Mouse (Mus musculus): Measurements from ENCODE around the gene Slco3a1. TPM values are rescaled to one million over a fixed set of nuclear protein-coding genes. Genes with fewer than 3 reads are reported as not detected.

Gene Slco3a1
- polyA plus RNA-seq, 1 experiment: 18.2 TPM

DNA sequence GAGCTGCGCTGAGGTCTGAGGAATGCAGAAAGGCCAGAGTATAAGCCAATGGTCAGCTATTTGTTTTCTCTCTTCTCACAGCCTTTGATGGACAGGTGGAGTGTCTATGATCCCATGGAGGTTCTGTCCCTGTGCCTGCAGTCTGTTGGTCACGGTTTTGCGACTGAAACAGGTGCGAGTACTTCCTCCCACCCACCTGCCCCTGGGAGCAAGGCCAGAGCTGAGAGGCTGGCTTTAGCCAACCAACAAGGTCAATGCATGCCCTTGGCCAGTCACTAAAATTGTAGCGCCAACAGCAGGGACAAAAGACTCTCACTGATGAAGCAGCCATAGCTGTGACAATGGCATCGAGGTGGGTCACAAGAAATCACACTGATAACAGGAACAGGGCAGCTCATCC lies 154.9 kb downstream of the Slco3a1 start:
- 80% methylated on average over 6 of the region's 6 CpGs for WGBS
- no peak for DNase-seq (ENCODE audit: low read depth, low spot score)

DNA sequence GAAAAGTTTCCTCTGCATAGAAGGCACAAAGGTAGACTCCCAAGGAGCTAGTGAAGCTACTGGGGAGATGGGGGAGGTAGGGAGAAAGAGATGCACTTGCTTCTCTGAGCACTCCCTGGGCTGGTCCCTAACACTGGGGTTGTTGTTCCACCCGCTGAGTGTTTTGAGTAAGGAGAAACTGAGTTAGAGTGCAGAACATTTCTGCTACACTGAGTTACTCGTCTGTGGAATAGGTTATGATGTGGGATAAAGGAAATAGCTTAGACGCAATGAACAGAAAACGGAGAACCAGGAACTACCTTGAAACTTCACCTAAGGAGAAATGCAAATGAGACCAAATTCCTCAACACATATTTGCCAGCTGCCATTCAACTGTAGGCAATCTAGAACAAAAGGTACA lies 155.4 kb downstream of the Slco3a1 start:
- DNase-seq (ENCODE audit: low read depth, low spot score): no peak
- 58% methylated on average over 4 of the region's 4 CpGs for WGBS

- WGBS: 78% methylated on average over 2 of the region's 2 CpGs
- no peak for DNase-seq (ENCODE audit: low read depth, low spot score)
These were observed 156.3 kb downstream of the Slco3a1 start for GRCm38 (mm10) chr7:74398326-74398725.

GRCm38 (mm10) chr7:74391451-74391873 lies 163.1 kb downstream of the Slco3a1 start:
- 66% methylated on average over 5 of the region's 5 CpGs for WGBS
- no peak for DNase-seq (ENCODE audit: low read depth, low spot score)

DNA sequence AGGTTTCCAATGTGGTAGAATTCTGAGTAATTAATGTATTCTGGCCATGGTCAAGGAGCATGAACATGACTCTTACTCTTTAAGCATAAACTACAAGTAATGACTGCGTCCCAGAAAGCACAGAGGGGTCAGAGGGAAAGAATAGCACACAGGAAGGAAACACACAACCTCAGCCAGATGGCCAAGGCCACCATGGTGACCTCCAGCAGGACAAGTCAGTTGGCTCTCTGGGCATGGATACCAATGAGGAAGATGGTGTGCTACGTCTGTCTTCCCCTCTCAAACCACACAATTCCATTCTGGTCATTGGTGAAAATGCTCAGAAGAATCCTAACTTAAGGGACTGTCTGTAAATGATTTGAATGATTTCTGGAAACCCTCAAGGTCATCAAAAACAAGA lies 165.0 kb downstream of the Slco3a1 start:
- DNase-seq (ENCODE audit: low read depth, low spot score): no peak
- 66% methylated on average over 2 of the region's 2 CpGs for WGBS

DNA sequence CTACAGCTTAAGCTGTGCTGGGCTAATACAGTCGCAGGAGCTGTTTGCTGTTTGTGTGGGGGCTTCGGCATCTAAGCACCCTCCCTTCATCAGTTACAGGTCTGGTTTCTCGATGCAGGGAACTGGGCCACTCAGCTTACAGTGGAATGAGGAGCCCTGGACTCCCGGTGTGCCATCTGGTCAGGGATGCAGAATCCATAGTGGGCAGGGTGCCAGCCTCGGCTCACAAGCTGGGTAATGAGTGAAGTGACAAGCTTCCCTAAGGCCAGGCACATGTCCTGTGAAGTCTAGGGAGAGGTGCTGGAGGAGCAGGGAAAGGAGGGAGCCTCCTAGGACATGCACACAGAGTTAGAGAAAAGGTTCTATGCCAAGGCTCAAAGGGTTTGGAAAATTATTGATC lies 168.3 kb downstream of the Slco3a1 start:
- no peak for DNase-seq (ENCODE audit: low read depth, low spot score)
- WGBS: 61% methylated on average over 5 of the region's 5 CpGs

GRCm38 (mm10) chr7:74383040-74383666 lies 171.4 kb downstream of the Slco3a1 start:
- 76% methylated on average over 3 of the region's 3 CpGs for WGBS
- no peak for DNase-seq (ENCODE audit: low read depth, low spot score)

DNA sequence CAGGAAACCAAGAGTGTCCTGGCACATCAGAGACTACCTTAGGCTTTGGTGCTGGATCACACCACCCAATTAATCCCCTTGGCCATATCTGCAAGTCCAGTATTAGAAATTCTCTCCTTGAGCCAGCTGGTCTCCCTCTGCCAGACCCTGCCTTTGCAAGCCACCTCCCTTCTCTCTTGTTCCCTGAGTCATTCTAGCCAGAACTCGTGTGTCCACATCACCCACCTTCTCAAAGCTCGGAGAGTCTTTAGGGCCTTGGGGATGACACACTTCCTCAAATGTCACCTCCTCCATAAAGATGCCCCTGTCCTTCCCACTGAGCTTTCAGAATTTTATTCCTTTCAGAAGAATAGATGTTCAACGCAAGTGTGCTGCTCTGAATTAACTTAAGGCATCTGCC lies 172.3 kb downstream of the Slco3a1 start:
- DNase-seq (ENCODE audit: low read depth, low spot score): no peak
- 74% methylated on average over 3 of the region's 3 CpGs for WGBS

DNA sequence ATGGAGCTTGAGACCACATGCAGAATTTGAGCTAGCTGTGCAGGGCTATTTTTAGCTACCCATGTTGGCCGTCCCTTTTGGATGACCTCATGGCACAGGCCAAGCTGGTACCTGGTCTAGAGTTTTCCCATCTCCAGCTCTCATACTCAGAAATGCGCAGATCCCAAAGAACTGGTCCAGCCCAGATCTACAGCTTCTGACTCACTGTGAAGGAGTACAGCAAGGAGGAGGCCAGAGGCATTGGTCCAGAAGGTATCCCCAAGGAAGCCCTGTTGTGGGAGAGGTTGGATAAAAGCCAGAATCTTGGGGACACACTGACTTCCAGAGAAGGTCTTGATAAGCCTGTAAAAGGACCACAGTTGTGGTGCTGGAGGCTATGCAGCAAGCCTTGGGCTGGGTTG lies 172.7 kb downstream of the Slco3a1 start:
- WGBS: 76% methylated on average over 2 of the region's 2 CpGs
- no peak for DNase-seq (ENCODE audit: low read depth, low spot score)

- WGBS: 42% methylated on average over 2 of the region's 2 CpGs
- no peak for DNase-seq (ENCODE audit: low read depth, low spot score)
These were observed 173.5 kb downstream of the Slco3a1 start for GRCm38 (mm10) chr7:74381051-74381450.

- WGBS: 89% methylated on average over 10 of the region's 10 CpGs
- no peak for DNase-seq (ENCODE audit: low read depth, low spot score)
These were observed 176.7 kb downstream of the Slco3a1 start for GRCm38 (mm10) chr7:74377909-74378308.

DNA sequence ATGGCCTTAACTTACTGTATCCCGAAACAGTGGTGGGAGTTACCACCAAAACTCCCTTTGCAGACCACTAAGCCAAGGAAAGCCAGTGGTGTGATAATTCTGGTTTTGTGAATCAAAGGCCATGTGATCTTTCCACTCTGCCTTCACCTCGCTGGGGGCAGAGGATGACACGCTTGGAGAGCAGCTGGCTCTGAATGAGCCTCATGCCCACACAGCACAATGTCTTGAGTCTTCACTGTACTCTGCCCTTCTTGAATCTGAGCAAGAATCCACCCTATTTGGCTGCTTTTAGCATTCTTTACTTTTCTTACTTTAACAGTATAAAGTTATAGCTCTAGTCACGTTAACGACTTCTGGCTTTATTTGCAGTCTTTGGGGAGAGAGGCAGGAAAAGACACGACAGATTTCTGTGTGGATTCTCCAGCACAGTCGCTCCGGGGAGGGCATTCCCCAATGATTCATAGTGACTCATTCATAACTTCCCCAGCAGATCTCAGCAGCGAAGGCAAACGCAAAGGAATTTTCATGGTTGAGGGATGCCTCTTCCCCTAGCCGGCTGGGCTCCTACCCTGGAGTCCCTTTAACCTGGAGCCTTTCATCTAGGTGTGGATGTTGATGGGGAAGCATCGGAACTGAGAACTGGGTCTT lies 178.1 kb downstream of the Slco3a1 start:
- no peak for DNase-seq (ENCODE audit: low read depth, low spot score)
- 26% methylated on average over 12 of the region's 12 CpGs for WGBS

GRCm38 (mm10) chr7:74375174-74375957 lies 179.2 kb downstream of the Slco3a1 start:
- DNase-seq (ENCODE audit: low read depth, low spot score): no peak
- 64% methylated on average over 12 of the region's 14 CpGs for WGBS

GRCm38 (mm10) chr7:74373056-74373455 lies 181.5 kb downstream of the Slco3a1 start:
- no peak for DNase-seq (ENCODE audit: low read depth, low spot score)
- WGBS: 63% methylated on average over 6 of the region's 6 CpGs

DNA sequence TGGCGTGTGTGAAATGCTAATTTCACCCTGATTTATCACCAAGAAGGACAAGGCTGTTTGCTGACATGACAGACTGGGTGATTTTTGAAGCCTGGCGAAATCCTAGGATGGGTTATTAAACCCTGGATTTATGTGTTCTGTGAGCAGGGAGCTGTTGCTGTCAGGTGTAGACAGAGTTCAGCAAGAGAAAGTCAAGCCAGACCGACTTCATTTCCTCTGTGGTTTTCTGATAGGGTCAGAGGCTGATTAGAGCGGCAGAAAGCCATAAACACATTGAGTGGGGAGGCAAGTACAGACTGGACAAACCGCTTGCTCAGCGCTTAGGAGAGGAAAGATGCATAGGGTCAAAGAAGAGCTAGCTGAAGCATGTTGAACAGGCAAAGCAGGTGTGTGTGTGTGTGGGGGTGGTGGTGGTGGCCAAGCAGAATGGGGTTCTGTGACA lies 182.4 kb downstream of the Slco3a1 start:
- no peak for DNase-seq (ENCODE audit: low read depth, low spot score)
- WGBS: 40% methylated on average over 6 of the region's 6 CpGs

GRCm38 (mm10) chr7:74371656-74372055 lies 182.9 kb downstream of the Slco3a1 start:
- 35% methylated on average over 2 of the region's 2 CpGs for WGBS
- DNase-seq (ENCODE audit: low read depth, low spot score): no peak

- no peak for DNase-seq (ENCODE audit: low read depth, low spot score)
- WGBS: 19% methylated on average over 2 of the region's 2 CpGs
These were observed 183.4 kb downstream of the Slco3a1 start for GRCm38 (mm10) chr7:74371208-74371607.

DNA sequence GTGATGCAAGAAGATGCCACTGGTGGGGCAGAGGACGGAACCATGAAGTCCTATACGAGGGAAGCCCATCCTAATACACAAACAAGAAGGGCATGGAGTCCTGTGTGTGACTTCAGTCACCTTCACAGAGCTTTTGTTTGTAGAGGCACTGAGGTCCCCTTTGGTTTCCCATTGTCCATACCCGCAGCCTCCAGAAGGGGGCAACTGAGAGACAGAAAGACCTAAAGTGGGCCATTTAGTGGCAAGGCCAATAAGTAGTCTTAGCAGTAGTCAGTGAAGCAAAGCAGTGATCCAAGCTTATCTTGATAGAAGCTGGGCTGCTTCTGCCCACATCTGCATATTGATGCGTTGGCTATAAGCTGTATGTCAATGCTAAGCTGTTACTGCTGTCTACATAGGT lies 184.9 kb downstream of the Slco3a1 start:
- 61% methylated on average over 4 of the region's 4 CpGs for WGBS
- DNase-seq (ENCODE audit: low read depth, low spot score): no peak

DNA sequence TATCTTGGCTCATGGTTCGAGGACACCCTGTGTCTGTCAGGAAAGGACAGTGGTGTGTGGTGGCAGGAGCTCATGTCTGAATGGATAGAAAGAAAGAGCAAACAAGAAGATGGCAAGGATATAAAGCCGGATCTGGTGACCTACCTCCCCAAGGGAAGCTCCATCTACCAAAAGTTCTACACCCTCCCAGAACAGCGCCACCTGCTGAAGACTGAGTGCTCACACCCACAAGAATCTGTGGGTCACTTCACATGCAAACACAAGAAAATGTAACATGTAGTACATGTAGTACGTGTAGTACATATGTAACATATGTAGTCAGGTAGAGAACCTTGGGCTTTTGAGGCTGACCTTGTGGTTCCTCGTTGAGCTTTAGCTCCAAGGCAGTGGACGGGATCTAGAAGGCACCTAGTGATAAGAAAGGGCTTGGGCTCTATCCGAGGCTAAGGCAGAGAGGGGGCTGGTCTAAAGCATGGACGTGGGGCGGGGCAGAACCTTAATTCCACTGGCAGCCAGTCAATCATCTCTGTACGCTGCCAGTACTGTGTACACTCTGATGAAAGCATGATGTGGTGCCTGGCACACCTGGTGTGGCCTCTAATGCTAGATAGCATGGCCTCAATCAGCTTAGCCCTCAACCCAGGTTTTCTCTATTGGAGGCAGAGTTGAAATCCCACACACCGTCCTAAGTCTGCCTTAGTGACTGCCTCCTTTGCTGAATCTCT lies 186.2 kb downstream of the Slco3a1 start:
- WGBS: 64% methylated on average over 11 of the region's 11 CpGs
- no peak for DNase-seq (ENCODE audit: low read depth, low spot score)

DNA sequence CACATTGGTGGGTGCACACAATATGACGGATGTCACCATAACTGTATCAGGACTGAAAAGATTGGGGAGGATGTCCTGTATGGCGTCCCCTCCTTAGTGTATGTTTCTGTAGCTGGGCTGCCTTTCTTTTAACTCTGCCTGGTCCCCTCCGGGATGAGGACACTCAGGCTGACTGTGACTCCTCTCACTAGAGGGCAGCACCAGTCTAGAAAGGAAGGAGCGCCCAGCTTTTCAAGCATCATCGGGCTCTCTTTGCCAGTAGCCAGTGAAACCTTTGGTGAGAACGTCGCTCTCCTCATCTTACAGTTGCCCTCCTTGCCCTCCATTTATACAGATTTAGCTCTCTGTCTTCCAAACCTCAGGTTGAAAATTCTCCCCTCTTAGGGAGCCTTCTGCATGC lies 187.2 kb downstream of the Slco3a1 start:
- 41% methylated on average over 7 of the region's 7 CpGs for WGBS
- no peak for DNase-seq (ENCODE audit: low read depth, low spot score)
